In genomic region chr1:12633049-12633448, GRCm38 (mm10) we compare ENCODE assay signal across 19 mouse cellular contexts.
"Had no signal": no experiment of that assay in that cellular context is flagged by ENCODE, and none has a peak within 500 bp of the region (broad histone marks: within the 10 kb centered on the region; RNA-seq: fewer than 3 reads in every experiment).

No protein-coding gene starts in this region.

- H3K4me3 ChIP-seq: heart, embryonic 10.5 days; heart, embryonic 12.5 days; heart, embryonic 13.5 days; heart, embryonic 15.5 days; hindbrain, embryonic 10.5 days; hindbrain, embryonic 12.5 days; hindbrain, embryonic 13.5 days; hindbrain, embryonic 15.5 days; intestine, embryonic 15.5 days; kidney, embryonic 15.5 days; layer of hippocampus, adult 2 months; left cerebral cortex, adult 2 months had no signal

- H3K36me3 ChIP-seq: heart, embryonic 10.5 days; heart, embryonic 12.5 days; heart, embryonic 13.5 days; heart, embryonic 15.5 days; hindbrain, embryonic 10.5 days; hindbrain, embryonic 12.5 days; hindbrain, embryonic 13.5 days; hindbrain, embryonic 15.5 days; intestine, embryonic 15.5 days; kidney, embryonic 15.5 days had no signal

- ATAC-seq: hindbrain, embryonic 16.5 days; hindbrain, postnatal 0 days; inflammation-experienced regulatory T-cells, adult 6 months; intestine, embryonic 15.5 days; intestine, embryonic 16.5 days; intestine, postnatal 0 days had no signal

- H3K27me3 ChIP-seq: heart, embryonic 12.5 days; heart, embryonic 13.5 days; heart, embryonic 15.5 days; hindbrain, embryonic 13.5 days; intestine, embryonic 15.5 days; kidney, embryonic 15.5 days had no signal

- H3K4me2 ChIP-seq: heart, embryonic 11.5 days; heart, embryonic 12.5 days; heart, embryonic 13.5 days; heart, embryonic 15.5 days; hindbrain, embryonic 12.5 days; hindbrain, embryonic 13.5 days; hindbrain, embryonic 14.5 days; hindbrain, embryonic 15.5 days; intestine, embryonic 15.5 days; kidney, embryonic 15.5 days had no signal
